In the genomic region with DNA sequence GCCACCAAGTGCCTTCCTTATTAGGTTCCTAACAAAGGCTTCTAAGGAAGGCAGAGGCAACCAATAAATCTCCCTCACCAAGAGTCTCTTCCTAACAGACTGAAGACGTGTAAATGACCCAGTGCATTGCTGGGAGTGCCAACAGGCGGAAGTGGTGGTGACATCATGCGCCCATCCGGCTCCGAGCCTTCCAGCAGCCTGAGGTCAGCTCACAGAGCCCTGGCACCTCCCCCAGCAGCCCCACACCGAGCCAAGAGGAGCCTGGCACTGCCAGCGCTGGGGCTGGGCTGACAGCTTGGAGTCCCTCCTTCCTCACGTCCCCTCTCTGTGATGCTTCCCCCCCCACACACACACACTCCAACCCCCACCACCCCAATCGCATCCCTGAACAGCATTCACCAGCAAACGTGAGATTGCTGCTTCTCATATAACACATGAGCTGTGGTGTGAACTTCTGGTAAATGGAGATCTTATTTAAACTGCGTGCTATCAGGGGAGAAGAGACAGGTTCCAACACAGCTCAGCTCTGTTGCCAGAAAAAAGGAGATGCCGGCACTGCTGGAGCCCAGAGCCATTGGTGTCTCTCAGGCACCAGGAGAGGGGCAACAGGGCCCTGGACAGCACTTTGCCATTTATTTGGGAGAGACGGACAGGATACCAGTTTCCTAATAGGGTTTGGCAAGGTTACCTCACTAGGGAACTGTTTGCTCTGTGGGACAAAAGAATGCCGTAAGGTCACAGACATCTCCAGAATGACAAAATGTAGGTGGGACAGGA, we compare ENCODE assay signal across 8 mouse cellular contexts. TPM values are rescaled to one million over a fixed set of nuclear protein-coding genes. Genes with fewer than 3 reads are reported as not detected.
DNase-seq lines count a peak whose midpoint lies in the region; ATAC-seq lines count a peak whose summit lies in the region.

No protein-coding gene starts in this region.

- H3K36me3 ChIP-seq in heart, embryonic 11.5 days (ENCODE audit: control insufficient read depth, insufficient read depth, low read length), result no peaks in the 10 kb centered on the region
- H3K36me3 ChIP-seq in limb, embryonic 11.5 days (ENCODE audit: control insufficient read depth, insufficient read depth, low read length), result no peaks in the 10 kb centered on the region
- no peaks in the 10 kb centered on the region for H3K36me3 ChIP-seq in midbrain, embryonic 16.5 days (ENCODE audit: control insufficient read depth, insufficient read depth, low read length)

- no peak for ATAC-seq in heart, embryonic 11.5 days (replicated peaks; ENCODE audit: insufficient number of reproducible peaks, low FRiP score, low TSS enrichment)
- no peak for ATAC-seq in limb, embryonic 11.5 days (ENCODE audit: insufficient number of reproducible peaks, low FRiP score, low TSS enrichment, low read depth)
- 0 out of 2 replicates have a peak, but pooled peaks have one; percentile 30 for ATAC-seq in midbrain, embryonic 16.5 days

- peaks cover 96% of the 10 kb centered on the region for H3K4me1 ChIP-seq in heart, embryonic 11.5 days (ENCODE audit: control insufficient read depth, insufficient read depth, low read length)
- peaks cover 73% of the 10 kb centered on the region for H3K4me1 ChIP-seq in limb, embryonic 11.5 days (ENCODE audit: control insufficient read depth, insufficient read depth, low read length)
- H3K4me1 ChIP-seq in midbrain, embryonic 16.5 days (ENCODE audit: control insufficient read depth, insufficient read depth, low read length), result peaks cover 31% of the 10 kb centered on the region

- peak overlapping the region; percentile 59 for H3K4me2 ChIP-seq in heart, embryonic 11.5 days
- no peak overlapping the region for H3K4me2 ChIP-seq in limb, embryonic 11.5 days (ENCODE audit: low read depth, severe bottlenecking)
- no peak overlapping the region for H3K4me2 ChIP-seq in midbrain, embryonic 16.5 days (ENCODE audit: low read length)

- H3K9ac ChIP-seq in heart, embryonic 11.5 days (ENCODE audit: low read depth, low read length), result peak overlapping the region; percentile 56
- H3K9ac ChIP-seq in limb, embryonic 11.5 days (ENCODE audit: low read length), result 0 out of 2 replicates have a peak overlapping the region, but pooled peaks have one; percentile 28
- H3K9ac ChIP-seq in midbrain, embryonic 16.5 days (ENCODE audit: low read depth, low read length), result no peak overlapping the region

- WGBS in heart, embryonic 11.5 days (ENCODE audit: insufficient replicate concordance), result 11% methylated on average over 14 of the region's 14 CpGs
- WGBS in limb, embryonic 11.5 days, result 26% methylated on average over 14 of the region's 14 CpGs
- 52% methylated on average over 14 of the region's 14 CpGs for WGBS in midbrain, embryonic 16.5 days

- DNase-seq in testis, postnatal 10 days (ENCODE audit: low spot score), result peak; percentile 62
- no peak for DNase-seq in testis, postnatal 14 days (ENCODE audit: low spot score)
- peak; percentile 95 to 96 for DNase-seq in cerebellum, postnatal 25 days
- DNase-seq in kidney, adult 8-10 months, result peak; percentile 42 to 44
- no peak for DNase-seq in limb, embryonic 11.5 days (ENCODE audit: low spot score)
- DNase-seq in thymus, postnatal 25 days, result peak; percentile 49

- H3K27ac ChIP-seq in heart, embryonic 11.5 days (ENCODE audit: low read depth, low read length), result peak overlapping the region; percentile 100
- H3K27ac ChIP-seq in limb, embryonic 11.5 days (replicated peaks; ENCODE audit: low read depth, low read length), result peak overlapping the region; percentile 48; the same call in 1 of the 2 replicates
- no peak overlapping the region for H3K27ac ChIP-seq in midbrain, embryonic 16.5 days (ENCODE audit: low read length)

- H3K4me3 ChIP-seq in heart, embryonic 11.5 days (ENCODE audit: low read depth, low read length), result no peak overlapping the region
- H3K4me3 ChIP-seq in limb, embryonic 11.5 days (ENCODE audit: low read depth, low read length), result no peak overlapping the region
- no peak overlapping the region for H3K4me3 ChIP-seq in midbrain, embryonic 16.5 days (ENCODE audit: low read depth, low read length)

- no peaks in the 10 kb centered on the region for H3K27me3 ChIP-seq in heart, embryonic 11.5 days (ENCODE audit: control insufficient read depth, insufficient read depth, low read length)
- no peaks in the 10 kb centered on the region for H3K27me3 ChIP-seq in limb, embryonic 11.5 days (ENCODE audit: control insufficient read depth, insufficient read depth, low read length)
- no peaks in the 10 kb centered on the region for H3K27me3 ChIP-seq in midbrain, embryonic 16.5 days (ENCODE audit: control insufficient read depth, insufficient read depth, low read depth, low read length)

- H3K9me3 ChIP-seq in heart, embryonic 11.5 days (replicated peaks; ENCODE audit: control insufficient read depth, low read length), result no peaks in the 10 kb centered on the region
- H3K9me3 ChIP-seq in limb, embryonic 11.5 days (ENCODE audit: control insufficient read depth, low read length), result no peaks in the 10 kb centered on the region
- no peaks in the 10 kb centered on the region for H3K9me3 ChIP-seq in midbrain, embryonic 16.5 days (replicated peaks; ENCODE audit: control insufficient read depth, low read length, poor library complexity, severe bottlenecking)

RNA-seq across cellular contexts. Expression of a gene that starts 14.3 kb away (rescaled TPM):
- 15.0 and 15.6 TPM in 2 replicates for polyA plus RNA-seq in heart, embryonic 11.5 days (2014; fragmentation: Nextera tagmentation; extraction: Ambion mirVana)
- 10.2 and 10.6 TPM in 2 replicates for polyA plus RNA-seq in limb, embryonic 11.5 days (2014; fragmentation: Nextera tagmentation; extraction: Ambion mirVana)
- 2.0 and 2.4 TPM in 2 replicates for polyA plus RNA-seq in midbrain, embryonic 16.5 days (2015; fragmentation: Nextera tagmentation; extraction: Ambion mirVana)

Comparison
In these comparisons a context has a peak if more than half of its experiments do, and no peak if none do; other contexts are left out.
1. DNase-seq: peak in testis, postnatal 10 days (single experiment), cerebellum, postnatal 25 days (2 of 2), kidney, adult 8-10 months (2 of 2) and thymus, postnatal 25 days (single experiment); none in testis, postnatal 14 days (single experiment) and limb, embryonic 11.5 days (single experiment).